Mouse (Mus musculus) left cerebral cortex, adult 6 months (tissue): Measurements from ENCODE around the gene Plcg2. TPM values are rescaled to one million over a fixed set of nuclear protein-coding genes. Genes with fewer than 3 reads are reported as not detected.

Source experiments
- long read RNA-seq, 2 experiments: library from polyadenylated mRNA; unstranded; transcript quantifications; one replicate each; pipeline ENCODE4 v2.0.0; 2019 to 2020
- polyA plus RNA-seq: library from polyadenylated mRNA; unstranded; fragments of <200 nt; fragmentation: Nextera tagmentation; gene quantifications from 2 replicates; pipeline ENCODE4 v1.2.3, GENCODE M21; 2021

The Plcg2 gene
- 0.70 and 1.0 TPM in 2 replicates for polyA plus RNA-seq
- long read RNA-seq, experiment 1, full-length matches to known transcripts, result 5 of 11 reads
- long read RNA-seq, experiment 1, partial matches to known transcripts, result 6 of 11 reads
- long read RNA-seq, experiment 1, other reads (novel, unspliced or antisense), result 0 of 11 reads
- long read RNA-seq, experiment 2, full-length matches to known transcripts, result 1 of 1 reads
- long read RNA-seq, experiment 2, partial matches to known transcripts, result 0 of 1 reads
- long read RNA-seq, experiment 2, other reads (novel, unspliced or antisense), result 0 of 1 reads

DNA sequence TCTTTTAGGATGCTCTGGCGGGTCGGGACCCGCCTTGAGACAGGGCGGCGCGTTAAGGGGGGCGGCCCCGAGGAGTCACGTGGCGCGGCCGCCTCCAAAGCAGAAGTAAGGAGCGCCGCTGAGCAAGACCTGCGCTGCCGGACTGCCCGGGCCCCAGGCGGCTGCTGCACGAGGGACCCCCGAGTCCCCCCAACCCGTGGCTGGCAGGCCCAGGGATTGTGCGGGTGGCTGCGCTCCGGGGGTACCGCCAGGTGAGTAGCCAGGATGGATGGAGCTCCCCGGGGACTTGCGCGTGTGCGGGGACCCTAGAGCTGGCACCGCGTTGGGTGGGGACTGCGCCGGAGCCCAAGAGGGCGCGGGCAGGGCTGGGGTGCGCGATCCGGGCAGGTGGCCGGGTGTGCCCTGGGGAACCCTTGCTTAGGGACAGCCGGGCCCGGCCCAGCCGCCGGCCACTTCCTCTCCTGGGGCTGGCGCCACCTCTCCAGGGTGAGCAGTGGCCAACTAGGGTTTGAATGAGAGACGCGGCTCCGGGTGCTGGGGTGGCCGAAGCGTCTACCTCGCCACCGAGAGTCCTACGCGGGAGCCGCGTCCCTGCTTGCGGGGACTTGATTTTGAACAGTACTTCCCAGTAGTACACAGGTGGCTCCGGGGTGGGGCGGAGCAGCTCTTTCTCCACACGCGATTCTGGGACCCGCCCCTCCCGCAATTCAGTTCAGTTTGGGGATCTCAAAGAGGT lies at the start of gene Plcg2:
Gene Plcg2, plus strand, starts transcription at position 113 of the 736 bp plus-strand sequence.

DNA sequence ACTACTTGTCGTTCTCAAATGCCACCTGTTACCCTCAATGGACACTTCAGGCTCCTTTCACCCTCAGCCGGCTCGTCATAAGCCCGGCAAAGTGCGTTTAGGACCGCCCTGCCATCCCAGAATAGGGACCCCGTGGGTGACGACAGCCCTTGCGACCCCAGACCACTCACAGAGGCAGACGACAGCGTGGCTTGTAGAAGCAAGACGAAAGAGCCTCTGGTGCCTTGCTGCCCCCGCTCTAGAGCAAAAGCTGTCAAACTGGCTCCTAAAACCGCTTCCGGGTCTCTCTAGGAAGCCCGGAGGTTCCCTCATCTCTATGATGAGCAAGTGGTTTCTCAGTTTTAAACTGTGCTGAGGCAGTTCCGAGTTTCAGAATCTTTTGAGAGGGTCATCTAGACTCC lies 175.3 kb downstream of the Plcg2 start, which contains the start of gene Sdr42e1:
Gene Sdr42e1, minus strand, starts transcription at position 260 of the 401 bp plus-strand sequence.

Other genes with a start within 250 kb of the Plcg2 start
- 85.6 and 91.0 TPM in 2 replicates for gene Cmip, start 241.2 kb upstream of the Plcg2 start, polyA plus RNA-seq
- gene Sdr42e1, start 175.4 kb downstream of the Plcg2 start, polyA plus RNA-seq, result 8.0 and 8.9 TPM in 2 replicates
- gene Hsd17b2, start 203.6 kb downstream of the Plcg2 start, polyA plus RNA-seq, result 0.32 and 0.33 TPM in 2 replicates